Mouse (Mus musculus): Measurements from ENCODE around the gene Rspry1. TPM values are rescaled to one million over a fixed set of nuclear protein-coding genes. Genes with fewer than 3 reads are reported as not detected.
A peak's percentile ranks its signal among the peaks of the same experiment; 100 is the strongest.

The Rspry1 gene
- polyA plus RNA-seq, 1 experiment from 2014 or later = 40.1 TPM

GRCm38 (mm10) chr8:94602471-94603131 is 864 bp downstream of the Rspry1 start:
- DNase-seq (ENCODE audit: low spot score) = peak; percentile 45

GRCm38 (mm10) chr8:94604030-94604429 is 2.3 kb downstream of the Rspry1 start:
- no peak for DNase-seq (ENCODE audit: low spot score)

GRCm38 (mm10) chr8:94607064-94607463 is 5.3 kb downstream of the Rspry1 start:
- DNase-seq (ENCODE audit: low spot score) = no peak

GRCm38 (mm10) chr8:94624885-94625284 is 23.1 kb downstream of the Rspry1 start:
- DNase-seq (ENCODE audit: low spot score) = no peak

- peak; percentile 3 for DNase-seq (ENCODE audit: low spot score)
These were observed 31.9 kb downstream of the Rspry1 start for GRCm38 (mm10) chr8:94633564-94634194.

- DNase-seq (ENCODE audit: low spot score) = peak; percentile 80
These were observed 32.5 kb downstream of the Rspry1 start for GRCm38 (mm10) chr8:94634211-94634610.

GRCm38 (mm10) chr8:94641183-94641582 is 39.4 kb downstream of the Rspry1 start:
- DNase-seq (ENCODE audit: low spot score) = no peak

GRCm38 (mm10) chr8:94641938-94642337 is 40.2 kb downstream of the Rspry1 start:
- no peak for DNase-seq (ENCODE audit: low spot score)

- no peak for DNase-seq (ENCODE audit: low spot score)
These were observed 43.5 kb downstream of the Rspry1 start for GRCm38 (mm10) chr8:94645202-94645601.

- DNase-seq (ENCODE audit: low spot score) = no peak
These were observed 44.4 kb downstream of the Rspry1 start for GRCm38 (mm10) chr8:94646165-94646564.

GRCm38 (mm10) chr8:94649496-94649895 is 47.8 kb downstream of the Rspry1 start:
- no peak for DNase-seq (ENCODE audit: low spot score)

GRCm38 (mm10) chr8:94652951-94653350 is 51.2 kb downstream of the Rspry1 start:
- no peak for DNase-seq (ENCODE audit: low spot score)

- DNase-seq (ENCODE audit: low spot score) = no peak
These were observed 53.3 kb downstream of the Rspry1 start for GRCm38 (mm10) chr8:94654994-94655393.

GRCm38 (mm10) chr8:94658031-94658430 is 56.3 kb downstream of the Rspry1 start:
- DNase-seq (ENCODE audit: low spot score) = no peak

- no peak for DNase-seq (ENCODE audit: low spot score)
These were observed 58.7 kb downstream of the Rspry1 start for GRCm38 (mm10) chr8:94660418-94660817.

- DNase-seq (ENCODE audit: low spot score) = no peak
These were observed 63.0 kb downstream of the Rspry1 start for GRCm38 (mm10) chr8:94664722-94665121.

- peak; percentile 92 for DNase-seq (ENCODE audit: low spot score)
These were observed 64.9 kb downstream of the Rspry1 start, which contains the start of gene Arl2bp for GRCm38 (mm10) chr8:94666456-94667308. TSS of gene Arl2bp (plus strand) at chr8:94666600.

- no peak for DNase-seq (ENCODE audit: low spot score)
These were observed 72.6 kb downstream of the Rspry1 start for GRCm38 (mm10) chr8:94674384-94674783.

- no peak for DNase-seq (ENCODE audit: low spot score)
These were observed 74.2 kb downstream of the Rspry1 start for GRCm38 (mm10) chr8:94675923-94676322.

- DNase-seq (ENCODE audit: low spot score) = no peak
These were observed 76.8 kb downstream of the Rspry1 start for GRCm38 (mm10) chr8:94678582-94678981.

- no peak for DNase-seq (ENCODE audit: low spot score)
These were observed 78.7 kb downstream of the Rspry1 start for GRCm38 (mm10) chr8:94680414-94680813.

All from thymus, postnatal 0 days (tissue).